Mouse (Mus musculus) liver, adult 2 months (tissue): ENCODE data around the gene 4930469K13Rik. TPM values are rescaled to one million over a fixed set of nuclear protein-coding genes. Genes with fewer than 3 reads are reported as not detected.

Source experiments
- DNase-seq: peaks from one replicate; pipeline ENCODE4 v3.0.0-alpha.2; 2011; ENCODE audit warnings: low read depth, low spot score; ENCODE audit errors: extremely low read depth
- H3K27ac ChIP-seq: fragments of 200-500 bp; replicated peaks from 2 replicates; pipeline ENCODE4 v1.5.1; 2012; ENCODE audit warnings: low read depth, mild to moderate bottlenecking, control low read depth, inconsistent platforms, low read length; ENCODE audit not compliant: insufficient read depth
- H3K27me3 ChIP-seq: fragments of 200-500 bp; 2 replicates; pipeline ENCODE4 v1.6.1; 2012; ENCODE audit warnings: mild to moderate bottlenecking, moderate library complexity, low read length, inconsistent platforms; ENCODE audit not compliant: control insufficient read depth, insufficient read depth
- H3K36me3 ChIP-seq: fragments of 200-500 bp; 2 replicates; pipeline ENCODE4 v1.6.1; 2012; ENCODE audit warnings: low read length, inconsistent platforms; ENCODE audit not compliant: control insufficient read depth, insufficient read depth
- H3K4me1 ChIP-seq: fragments of 200-500 bp; 2 replicates; pipeline ENCODE4 v1.6.1; 2011; ENCODE audit warnings: low read length; ENCODE audit not compliant: control insufficient read depth, insufficient read depth
- H3K4me3 ChIP-seq: fragments of 200-500 bp; 2 replicates; pipeline ENCODE4 v1.5.1; 2011; ENCODE audit warnings: low read depth, mild to moderate bottlenecking, control low read depth, low read length, moderate library complexity; ENCODE audit not compliant: insufficient read depth
- H3K79me2 ChIP-seq: fragments of 200-500 bp; 2 replicates; pipeline ENCODE4 v1.6.1; 2012; ENCODE audit warnings: inconsistent platforms, mild to moderate bottlenecking, low read length, moderate library complexity; ENCODE audit not compliant: control insufficient read depth, insufficient read depth
- H3K9ac ChIP-seq: fragments of 200-500 bp; 2 replicates; pipeline ENCODE4 v1.6.1; 2012; ENCODE audit warnings: low read depth, mild to moderate bottlenecking, control low read depth, inconsistent platforms, low read length
- CTCF ChIP-seq: fragments of 200-500 bp; IDR thresholded peaks from 2 replicates; pipeline ENCODE4 v1.5.1; 2011; ENCODE audit warnings: low read depth, low read length, control low read depth
- POLR2A ChIP-seq: fragments of 200-500 bp; IDR thresholded peaks from 2 replicates; pipeline ENCODE4 v1.6.1; 2011; ENCODE audit warnings: low read length, control low read depth; ENCODE audit not compliant: insufficient read depth; ENCODE audit errors: extremely low read depth
- WGBS: fragments of 180-500 bp; shearing (Covaris S2); methylation state at CpG from one replicate; pipeline ENCODE4 v1.1.7; 2018; 5-methylcytosine and 5-hydroxymethylcytosine counted together
- polyA plus RNA-seq: library from polyadenylated mRNA; depleted of rRNA; stranded (reverse); fragments of >200 nt; gene quantifications from 2 replicates; pipeline ENCODE4 v1.2.3, GENCODE M21; 2012
- total RNA-seq: library from RNA; depleted of rRNA; stranded (reverse); fragments of >200 nt; gene quantifications from 2 replicates; pipeline ENCODE4 v1.2.3, GENCODE M21; 2014

Gene 4930469K13Rik
- total and polyA plus RNA-seq, 2 experiments, result not detected

DNA sequence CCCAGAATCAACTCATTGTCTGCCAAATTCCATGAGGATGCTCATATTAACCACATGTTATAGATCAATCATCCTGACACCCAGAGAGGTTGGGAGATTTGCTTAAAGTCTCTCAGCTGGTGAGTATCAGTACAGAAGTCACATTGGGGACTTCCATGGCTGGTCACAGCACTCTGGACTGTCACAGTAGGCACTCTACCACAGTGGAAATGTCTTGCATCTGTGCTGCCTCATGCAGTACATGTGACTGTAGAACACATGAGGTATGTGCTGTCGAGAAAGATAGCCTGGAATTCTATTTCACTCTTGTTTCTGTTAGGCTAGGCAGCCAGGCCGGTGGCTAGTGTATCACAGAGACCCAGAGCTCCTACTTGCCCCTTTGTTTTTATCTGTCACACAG lies 63.6 kb downstream of the 4930469K13Rik start:
- TF ChIP-seq CTCF (no peak), POLR2A (no peak)
- 63% methylated on average over 2 of the region's 2 CpGs for WGBS
- Histone ChIP-seq H3K9ac (no peak overlapping the region), H3K27me3 (no peaks in the 10 kb centered on the region), H3K27ac (no peak overlapping the region), H3K36me3 (no peaks in the 10 kb centered on the region), H3K79me2 (no peaks in the 10 kb centered on the region), H3K4me1 (peaks cover 2% of the 10 kb centered on the region; the same call in 1 of the 2 replicates), H3K4me3 (no peak overlapping the region)
- no peak for DNase-seq

DNA sequence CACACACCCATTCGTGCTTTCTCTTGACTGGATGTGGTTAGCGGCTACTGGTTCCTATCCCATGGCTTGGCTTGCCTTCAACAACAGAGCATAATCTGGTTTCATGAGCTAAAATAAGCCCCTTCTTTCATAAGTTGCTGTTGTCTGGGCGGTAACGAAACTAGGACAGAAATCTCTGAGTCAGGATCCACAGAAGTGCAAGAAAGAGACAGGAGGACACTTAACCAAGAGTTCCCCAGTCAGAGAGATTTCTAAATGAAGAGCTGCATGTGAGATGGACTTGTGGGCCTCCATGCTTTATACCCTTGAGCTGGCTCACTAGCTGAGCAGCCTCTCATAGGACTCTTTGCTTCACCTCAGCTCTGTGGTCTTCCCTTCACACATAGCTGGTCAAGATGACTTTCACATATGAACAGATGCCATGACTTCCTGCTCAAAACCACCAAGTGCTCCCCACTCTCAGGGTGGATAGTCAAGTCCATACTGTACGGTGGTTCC lies 64.3 kb downstream of the 4930469K13Rik start:
- WGBS, result 82% methylated on average over 5 of the region's 5 CpGs
- Histone ChIP-seq H3K27me3 (no peaks in the 10 kb centered on the region), H3K27ac (0 out of 2 replicates have a peak overlapping the region, but pooled peaks have one; percentile 21), H3K4me3 (no peak overlapping the region), H3K9ac (no peak overlapping the region), H3K36me3 (no peaks in the 10 kb centered on the region), H3K4me1 (peaks cover 2% of the 10 kb centered on the region; the same call in 1 of the 2 replicates), H3K79me2 (no peaks in the 10 kb centered on the region)
- peak; percentile 46 for DNase-seq
- no peak for TF ChIP-seq POLR2A
- no peak for TF ChIP-seq CTCF

GRCm38 (mm10) chr11:34031015-34031805 lies 67.1 kb downstream of the 4930469K13Rik start:
- H3K36me3 ChIP-seq, result no peaks in the 10 kb centered on the region
- TF ChIP-seq POLR2A, result no peak
- no peak for TF ChIP-seq CTCF
- H3K4me3 ChIP-seq, result no peak overlapping the region
- H3K27ac ChIP-seq, result no peak overlapping the region; the same call in 1 of the 2 replicates
- H3K4me1 ChIP-seq, result peaks cover 2% of the 10 kb centered on the region; the same call in 1 of the 2 replicates
- peak; percentile 52 for DNase-seq
- H3K79me2 ChIP-seq, result no peaks in the 10 kb centered on the region
- H3K27me3 ChIP-seq, result no peaks in the 10 kb centered on the region
- no peak overlapping the region for H3K9ac ChIP-seq
- 49% methylated on average over 8 of the region's 8 CpGs for WGBS

GRCm38 (mm10) chr11:34029658-34030057 lies 68.7 kb downstream of the 4930469K13Rik start:
- no peak for DNase-seq
- TF ChIP-seq POLR2A (no peak), CTCF (no peak)
- peaks cover 2% of the 10 kb centered on the region; the same call in 1 of the 2 replicates for H3K4me1 ChIP-seq
- no peaks in the 10 kb centered on the region for H3K36me3 ChIP-seq
- no peak overlapping the region for H3K9ac ChIP-seq
- no peak overlapping the region for H3K27ac ChIP-seq
- no peak overlapping the region for H3K4me3 ChIP-seq
- H3K79me2 ChIP-seq, result no peaks in the 10 kb centered on the region
- no peaks in the 10 kb centered on the region for H3K27me3 ChIP-seq
- WGBS, result 76% methylated on average over 5 of the region's 5 CpGs

- no peak for TF ChIP-seq CTCF
- no peak for TF ChIP-seq POLR2A
- Histone ChIP-seq H3K9ac (no peak overlapping the region), H3K36me3 (no peaks in the 10 kb centered on the region), H3K79me2 (no peaks in the 10 kb centered on the region), H3K4me1 (no peaks in the 10 kb centered on the region), H3K4me3 (no peak overlapping the region), H3K27ac (no peak overlapping the region), H3K27me3 (no peaks in the 10 kb centered on the region)
- 82% methylated on average over 1 of the region's 1 CpGs for WGBS
- DNase-seq, result no peak
Observed at GRCm38 (mm10) chr11:34025091-34025490, 73.3 kb downstream of the 4930469K13Rik start.
